9 mouse cellular contexts compared by ENCODE assay signal in genomic region chr12:24841115-24841879, GRCm38 (mm10). TPM values are rescaled to one million over a fixed set of nuclear protein-coding genes. Genes with fewer than 3 reads are reported as not detected.
DNase-seq lines count a peak whose midpoint lies in the region; ATAC-seq and TF ChIP-seq lines count a peak whose summit lies in the region.
"Had no signal": no experiment of that assay in that cellular context is flagged by ENCODE, and none has a peak within 500 bp of the region (broad histone marks: within the 10 kb centered on the region; RNA-seq: fewer than 3 reads in every experiment).

No protein-coding gene starts in this region.

- no peak for ATAC-seq in heart, embryonic 13.5 days (ENCODE audit: extremely low read depth, insufficient number of reproducible peaks, low FRiP score, low TSS enrichment)
- ATAC-seq in kidney, postnatal 0 days (replicated peaks; ENCODE audit: low FRiP score, low read depth), result peak; percentile 60; the same call in 1 of the 2 replicates
- ATAC-seq in stomach, postnatal 0 days (ENCODE audit: low FRiP score, low TSS enrichment), result no peak

- peak; percentile 42; the same call in 1 of the 2 replicates for TF ChIP-seq CTCF in kidney, postnatal 0 days (IDR thresholded peaks at IDR 0.05; ENCODE audit: low read depth)
- TF ChIP-seq CTCF in stomach, postnatal 0 days (IDR thresholded peaks at IDR 0.05; ENCODE audit: low read depth), result peak; percentile 53

- H3K9ac ChIP-seq in heart, embryonic 13.5 days, result no peak overlapping the region
- H3K9ac ChIP-seq in kidney, postnatal 0 days (ENCODE audit: low read depth, low read length), result no peak overlapping the region
- H3K9ac ChIP-seq in stomach, postnatal 0 days (ENCODE audit: low read length), result no peak overlapping the region

- 52% methylated on average over 9 of the region's 9 CpGs for WGBS in heart, embryonic 13.5 days
- WGBS in kidney, postnatal 0 days, result 51% methylated on average over 9 of the region's 9 CpGs
- 56% methylated on average over 9 of the region's 9 CpGs for WGBS in stomach, postnatal 0 days

- no peaks in the 10 kb centered on the region for H3K27me3 ChIP-seq in heart, embryonic 13.5 days (replicated peaks)
- no peaks in the 10 kb centered on the region for H3K27me3 ChIP-seq in kidney, postnatal 0 days (ENCODE audit: insufficient read depth, low read length)
- no peaks in the 10 kb centered on the region for H3K27me3 ChIP-seq in stomach, postnatal 0 days (ENCODE audit: control insufficient read depth, insufficient read depth, low read length)

- peak overlapping the region; percentile 16; the same call in 1 of the 2 replicates for H3K4me2 ChIP-seq in heart, embryonic 13.5 days
- H3K4me2 ChIP-seq in kidney, postnatal 0 days (ENCODE audit: low read length), result no peak overlapping the region
- H3K4me2 ChIP-seq in stomach, postnatal 0 days (replicated peaks; ENCODE audit: low read depth), result no peak overlapping the region

- peaks cover 88% of the 10 kb centered on the region for H3K4me1 ChIP-seq in heart, embryonic 13.5 days
- H3K4me1 ChIP-seq in kidney, postnatal 0 days (replicated peaks; ENCODE audit: insufficient read depth, low read length), result peaks cover 27% of the 10 kb centered on the region
- peaks cover 22% of the 10 kb centered on the region for H3K4me1 ChIP-seq in stomach, postnatal 0 days (replicated peaks; ENCODE audit: control insufficient read depth, insufficient read depth)

- no peaks in the 10 kb centered on the region for H3K36me3 ChIP-seq in heart, embryonic 13.5 days
- H3K36me3 ChIP-seq in kidney, postnatal 0 days (ENCODE audit: insufficient read depth, low read length), result no peaks in the 10 kb centered on the region
- no peaks in the 10 kb centered on the region for H3K36me3 ChIP-seq in stomach, postnatal 0 days (ENCODE audit: control insufficient read depth, insufficient read depth, low read length)

- no peak for DNase-seq in heart, postnatal 36 days
- peak; percentile 25 for DNase-seq in right cerebral cortex, postnatal 4 days
- no peak for DNase-seq in right cerebral cortex, postnatal 36 days (ENCODE audit: low spot score in 2 of 2)
- DNase-seq in kidney, postnatal 0 days (ENCODE audit: low spot score), result no peak
- DNase-seq in stomach, postnatal 0 days (ENCODE audit: low spot score), result peak; percentile 55
- DNase-seq in T-cell, adult 2 months (ENCODE audit: low spot score), result no peak
- no peak for DNase-seq in ovary, postnatal 14 days (ENCODE audit: low spot score)
- DNase-seq: cerebellum, adult 9-11 months had no signal

- peak overlapping the region; percentile 74 for H3K27ac ChIP-seq in heart, embryonic 13.5 days (replicated peaks)
- H3K27ac ChIP-seq in kidney, postnatal 0 days, result no peak overlapping the region
- no peak overlapping the region for H3K27ac ChIP-seq in stomach, postnatal 0 days (replicated peaks)

- no peaks in the 10 kb centered on the region for H3K9me3 ChIP-seq in heart, embryonic 13.5 days
- H3K9me3 ChIP-seq in kidney, postnatal 0 days (replicated peaks; ENCODE audit: low read length), result no peaks in the 10 kb centered on the region
- no peaks in the 10 kb centered on the region for H3K9me3 ChIP-seq in stomach, postnatal 0 days (ENCODE audit: control insufficient read depth, low read length)

- H3K4me3 ChIP-seq in heart, embryonic 13.5 days, result no peak overlapping the region
- H3K4me3 ChIP-seq in kidney, postnatal 0 days (replicated peaks; ENCODE audit: low read depth, low read length), result no peak overlapping the region
- H3K4me3 ChIP-seq in stomach, postnatal 0 days (ENCODE audit: low read depth, low read length), result no peak overlapping the region

- TF ChIP-seq EP300 in stomach, postnatal 0 days (optimal IDR thresholded peaks at IDR 0.05), result no peak

- intact Hi-C loops in heart, postnatal 36 days (cut with DNase I), result no loop called here

RNA-seq across cellular contexts. Expression of gene Mboat2, which starts 10.6 kb away (rescaled TPM):
- 27.7 and 30.5 TPM in 2 replicates for polyA plus RNA-seq in heart, embryonic 13.5 days (2015; fragmentation: Nextera tagmentation; extraction: Ambion mirVana)
- 10 to 100 TPM in 1 of 2 experiments, 1 to 10 TPM in 1; 9.7 to 11.0 TPM for total RNA-seq in heart, postnatal 36 days (2021)
- polyA plus RNA-seq in kidney, postnatal 0 days (2015; fragmentation: Nextera tagmentation; extraction: Ambion mirVana), result 44.5 and 50.8 TPM in 2 replicates
- 91.8 and 96.2 TPM in 2 replicates for polyA plus RNA-seq in stomach, postnatal 0 days (2015; fragmentation: Nextera tagmentation; extraction: Ambion mirVana)

Comparison
In these comparisons a context has a peak if more than half of its experiments do, and no peak if none do; other contexts are left out.
1. DNase-seq: peak in right cerebral cortex, postnatal 4 days (single experiment) and stomach, postnatal 0 days (single experiment); none in heart, postnatal 36 days (0 of 2), right cerebral cortex, postnatal 36 days (0 of 2), kidney, postnatal 0 days (single experiment), T-cell, adult 2 months (single experiment) and ovary, postnatal 14 days (single experiment).